Mouse (Mus musculus) CD4-positive, CD25-positive, alpha-beta regulatory T cell (primary cell): ENCODE measurements around the gene Cldnd2. TPM values are rescaled to one million over a fixed set of nuclear protein-coding genes. Genes with fewer than 3 reads are reported as not detected.

Experiments used
- polyA plus RNA-seq: library from polyadenylated mRNA; unstranded; fragments of 100-300 nt; shearing (Covaris generic); gene quantifications from one replicate; pipeline ENCODE4 v1.2.1, GENCODE M21; 2017

Cldnd2 gene
- polyA plus RNA-seq: not detected

DNA sequence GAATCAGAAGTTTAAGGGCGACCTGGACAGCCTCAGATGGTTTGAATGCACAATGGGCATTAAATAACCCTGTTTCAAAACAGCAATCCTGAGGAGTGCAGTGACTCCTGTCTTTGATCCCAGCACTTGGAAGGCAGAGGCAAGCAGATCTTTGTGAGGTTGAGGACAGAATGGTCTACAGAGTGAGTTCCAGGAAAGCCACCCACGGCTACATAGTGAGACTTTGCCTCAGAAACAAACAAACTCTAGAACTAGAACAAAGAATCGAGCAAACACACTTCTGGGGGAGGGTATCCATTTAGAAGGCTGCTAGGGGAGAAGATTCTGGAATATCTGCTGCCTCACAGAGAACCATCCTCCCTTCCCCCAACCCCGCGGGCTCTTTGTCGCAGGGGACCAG, at the start of gene Cldnd2:
Cldnd2 (plus strand) TSS at position 301 of the 400 bp plus-strand sequence.

DNA sequence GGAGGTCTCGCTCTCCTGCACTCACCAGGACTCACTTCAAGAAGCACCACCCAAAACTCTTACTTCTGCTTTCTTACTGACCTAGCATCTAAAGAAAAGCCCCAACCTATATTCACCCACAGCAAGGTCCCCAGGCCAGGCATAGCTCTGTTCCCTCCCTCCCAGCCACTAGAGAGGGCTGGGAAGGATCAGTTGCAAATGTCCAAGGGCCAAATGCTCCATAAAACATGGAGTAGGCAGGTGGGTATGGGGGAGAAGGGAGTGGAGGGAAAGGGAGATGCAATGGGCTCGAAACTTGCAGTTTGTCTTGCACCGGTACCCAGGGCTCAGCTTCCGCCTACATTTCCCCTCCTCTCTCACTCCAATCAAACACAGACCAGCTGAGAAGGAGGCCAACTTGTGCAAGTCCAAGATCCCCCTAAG, 32.4 kb upstream of the Cldnd2 start, which contains the start of gene Siglecg:
Siglecg (plus strand) TSS at position 74 of the 423 bp plus-strand sequence.

DNA sequence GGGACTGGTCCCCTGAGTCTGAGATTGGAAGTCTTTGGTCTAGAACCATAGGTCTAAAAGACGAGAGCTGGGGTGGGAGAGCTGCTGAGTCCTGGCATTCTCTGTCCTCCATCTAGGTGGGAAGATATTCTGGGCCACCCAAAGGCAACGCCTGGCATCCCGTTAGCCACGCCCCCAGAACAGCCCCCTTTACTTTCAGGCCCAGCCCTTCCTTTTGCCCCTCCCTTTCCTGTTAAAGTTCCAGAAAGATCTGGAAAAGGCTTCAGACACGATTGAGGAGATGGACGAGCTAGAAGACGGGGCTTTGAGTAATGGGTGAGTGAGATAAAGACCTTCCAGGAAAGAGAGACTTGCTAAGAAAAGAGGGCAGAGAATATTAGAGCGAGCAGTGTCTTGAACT, 13.2 kb upstream of the Cldnd2 start, which contains the start of gene Lim2:
Lim2 (plus strand) TSS at position 265 of the 400 bp plus-strand sequence.

DNA sequence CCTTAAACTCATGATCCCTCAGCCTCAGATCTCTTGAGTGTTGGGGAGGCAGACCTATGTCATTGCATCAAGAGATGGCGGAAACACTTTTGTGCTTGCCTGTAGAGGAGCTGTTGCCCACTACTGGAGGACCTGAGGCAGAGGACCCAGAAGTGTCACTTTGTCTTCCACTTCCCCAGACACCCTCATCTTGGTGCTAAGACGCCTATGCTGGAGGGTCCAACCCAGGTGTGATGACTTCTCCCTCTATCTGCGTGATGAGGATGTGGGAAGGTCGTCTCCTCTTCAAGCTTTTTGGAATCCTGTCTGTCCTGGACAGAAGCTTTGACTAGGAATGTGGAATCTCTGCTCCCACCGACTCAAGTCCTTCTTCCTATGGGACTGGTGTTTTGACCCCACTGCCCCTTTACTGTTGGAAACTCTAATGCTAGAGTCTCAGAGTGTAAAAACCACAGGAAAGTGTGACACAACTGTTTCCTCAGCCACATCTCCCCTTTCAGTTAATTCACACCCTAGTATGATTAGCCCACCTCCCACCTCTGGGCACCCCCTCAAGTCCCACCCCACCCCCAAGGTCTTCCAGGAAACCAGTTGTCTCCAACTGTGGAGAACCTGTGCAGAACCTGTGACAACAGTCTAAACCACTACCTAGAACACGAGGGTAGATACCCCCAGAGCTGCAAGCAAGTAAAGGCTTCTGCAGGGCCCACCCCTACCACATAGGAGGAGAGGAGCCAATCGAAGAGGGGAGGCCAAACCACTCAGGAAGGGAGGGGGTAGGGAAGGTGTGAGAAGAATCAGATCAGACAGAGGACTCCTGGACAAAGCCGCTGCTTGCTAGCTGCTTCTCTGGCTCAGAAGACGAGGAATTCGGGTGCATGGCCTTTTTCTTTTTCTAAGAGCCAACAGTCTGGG, 4.0 kb upstream of the Cldnd2 start, which contains the start of gene Nkg7:
Nkg7 (plus strand) TSS at position 733 of the 915 bp plus-strand sequence.

DNA sequence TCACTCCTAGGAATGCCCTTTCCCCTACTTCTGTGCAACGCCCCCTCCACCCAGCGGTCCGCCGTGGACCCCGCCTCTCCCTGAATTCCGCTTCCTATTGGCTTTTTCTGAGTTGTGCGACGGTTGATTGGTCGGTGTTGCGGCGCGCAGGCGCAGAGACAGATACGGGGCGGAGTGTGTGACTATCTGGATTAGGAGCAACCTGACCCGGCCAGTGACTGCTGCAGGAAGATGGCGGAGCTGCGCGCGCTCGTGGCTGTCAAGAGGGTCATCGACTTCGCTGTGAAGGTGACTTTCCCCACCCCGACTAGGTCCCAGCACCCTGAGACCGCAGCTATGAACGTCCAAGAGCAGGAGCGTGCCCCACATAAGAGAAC, 3.3 kb downstream of the Cldnd2 start, which contains the start of the genes Etfb and Gm45233:
Etfb (plus strand) TSS at position 167 of the 377 bp plus-strand sequence.
Gm45233 (plus strand) TSS at position 212 of the 377 bp plus-strand sequence.

DNA sequence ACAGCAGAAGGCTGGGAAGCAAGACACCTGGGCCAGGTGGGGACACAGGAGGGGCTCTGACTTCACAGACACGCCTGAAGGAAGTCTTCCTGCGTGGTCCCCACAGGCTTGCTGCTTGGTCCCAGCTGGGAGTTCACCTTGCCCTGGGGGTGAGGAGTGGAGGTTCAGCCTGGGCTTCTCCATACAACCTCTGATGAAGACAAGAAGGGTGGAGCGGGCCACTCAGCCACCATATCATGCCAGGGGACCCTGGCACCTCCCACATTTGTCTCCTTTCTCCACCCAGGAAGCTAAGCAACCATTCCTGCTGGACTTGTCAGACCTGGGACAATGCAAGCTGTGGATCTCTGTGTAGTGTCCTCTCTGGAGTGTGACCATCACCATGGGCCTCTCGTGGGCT, 22.3 kb downstream of the Cldnd2 start, which contains the start of gene Vsig10l:
Vsig10l (plus strand) TSS at position 301 of the 400 bp plus-strand sequence.

DNA sequence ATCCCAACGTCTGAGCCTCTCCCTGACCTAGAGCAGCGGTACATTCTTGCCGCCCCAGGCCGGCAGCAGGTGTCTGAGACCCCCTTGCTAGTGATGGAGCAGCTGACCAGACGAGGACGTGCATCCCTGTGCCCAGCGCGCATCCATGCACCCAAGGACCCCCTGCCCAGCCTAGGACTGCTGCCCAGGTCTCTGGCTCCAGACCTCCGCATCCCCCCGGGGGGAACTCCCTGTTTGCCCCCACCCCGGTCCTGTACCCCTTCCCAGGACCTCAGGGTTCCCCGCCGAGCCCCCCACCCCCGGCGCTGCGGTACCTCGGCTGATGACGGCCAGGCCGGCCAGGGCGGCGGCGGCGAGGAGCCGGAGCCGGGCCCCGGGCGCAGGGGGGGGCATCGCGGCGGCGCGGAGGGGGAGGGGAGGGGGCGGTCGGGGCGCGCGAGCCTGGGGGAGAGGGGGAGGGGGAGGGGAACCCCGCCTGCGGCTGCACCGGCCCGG, 49.1 kb downstream of the Cldnd2 start, which contains the start of gene Iglon5:
Iglon5 (minus strand) TSS at position 445 of the 495 bp plus-strand sequence.

Other genes starting within 250 kb of the Cldnd2 start
- 18.1 TPM for gene Zfp715, start 127.5 kb upstream of the Cldnd2 start, polyA plus RNA-seq
- not detected for gene Siglecf, start 89.4 kb upstream of the Cldnd2 start, polyA plus RNA-seq
- 0.78 TPM for gene Siglecg, start 32.6 kb upstream of the Cldnd2 start, polyA plus RNA-seq
- not detected for gene Lim2, start 13.1 kb upstream of the Cldnd2 start, polyA plus RNA-seq
- 86.9 TPM for gene Nkg7, start 3.7 kb upstream of the Cldnd2 start, polyA plus RNA-seq
- 121 TPM for gene Etfb, start 3.3 kb downstream of the Cldnd2 start, polyA plus RNA-seq
- gene Gm45233, start 3.3 kb downstream of the Cldnd2 start, polyA plus RNA-seq: not detected
- 4.1 TPM for gene Vsig10l, start 22.4 kb downstream of the Cldnd2 start, polyA plus RNA-seq
- 0.16 TPM for gene Iglon5, start 49.3 kb downstream of the Cldnd2 start, polyA plus RNA-seq
- not detected for gene 4931406B18Rik, start 65.2 kb downstream of the Cldnd2 start, polyA plus RNA-seq
- gene Cd33, start 103.6 kb downstream of the Cldnd2 start, polyA plus RNA-seq: not detected
- gene Zfp658, start 121.5 kb downstream of the Cldnd2 start, polyA plus RNA-seq: 5.6 TPM
- 8.7 TPM for gene Zfp719, start 138.8 kb downstream of the Cldnd2 start, polyA plus RNA-seq
- gene Zfp819, start 166.4 kb downstream of the Cldnd2 start, polyA plus RNA-seq: not detected
- 0.08 TPM for gene Ceacam18, start 193.9 kb downstream of the Cldnd2 start, polyA plus RNA-seq
- gene Siglece, start 219.4 kb downstream of the Cldnd2 start, polyA plus RNA-seq: 0.60 TPM
- 14.0 TPM for gene Ctu1, start 231.2 kb downstream of the Cldnd2 start, polyA plus RNA-seq
- gene Klk14, start 249.6 kb downstream of the Cldnd2 start, polyA plus RNA-seq: not detected